Mouse (Mus musculus): ENCODE results near the gene Dlgap4. TPM values are rescaled to one million over a fixed set of nuclear protein-coding genes. Genes with fewer than 3 reads are reported as not detected.
A peak's percentile ranks its signal among the peaks of the same experiment; 100 is the strongest.

Dlgap4 gene
- polyA plus RNA-seq, 2 experiments = 94.1 to 100 TPM

- Histone ChIP-seq H3K9me3 (ENCODE audit: control insufficient read depth, low read length) (no peaks in the 10 kb centered on the region), H3K27me3 (ENCODE audit: control insufficient read depth, insufficient read depth, low read length) (no peaks in the 10 kb centered on the region), H3K4me1 (ENCODE audit: control insufficient read depth, insufficient read depth, low read length) (peaks cover 26% of the 10 kb centered on the region), H3K36me3 (ENCODE audit: control insufficient read depth, insufficient read depth, low read length) (no peaks in the 10 kb centered on the region), H3K4me3 (replicated peaks; ENCODE audit: low read length) (no peak overlapping the region), H3K9ac (ENCODE audit: low read depth, low read length, severe bottlenecking) (peak overlapping the region; percentile 34; the same call in 1 of the 2 replicates), H3K27ac (replicated peaks; ENCODE audit: low read depth, low read length) (no peak overlapping the region; the same call in 1 of the 2 replicates), H3K4me2 (replicated peaks; ENCODE audit: low read depth, low read length, severe bottlenecking) (peak overlapping the region; percentile 35)
- WGBS = 19% methylated on average over 17 of the region's 17 CpGs
- ATAC-seq (ENCODE audit: low FRiP score, low read depth) (no peak), DNase-seq (ENCODE audit: low spot score) (peak; percentile 49)
- no peak for TF ChIP-seq POLR2A (IDR thresholded peaks at IDR 0.05; ENCODE audit: borderline replicate concordance, extremely low read depth, insufficient read depth, insufficient read length)
Observed at GRCm38 (mm10) chr2:156717320-156718281, 104.1 kb downstream of the Dlgap4 start.

- no peak overlapping the region for H3K27ac ChIP-seq (replicated peaks; ENCODE audit: low read depth, low read length)
- H3K4me3 ChIP-seq (replicated peaks; ENCODE audit: low read length) = no peak overlapping the region
Observed at GRCm38 (mm10) chr2:156718793-156719192, 105.3 kb downstream of the Dlgap4 start.

GRCm38 (mm10) chr2:156719549-156720312 is 106.2 kb downstream of the Dlgap4 start:
- peak overlapping the region; percentile 94 for H3K9ac ChIP-seq (ENCODE audit: low read depth, low read length, severe bottlenecking)
- no peak for TF ChIP-seq POLR2A (IDR thresholded peaks at IDR 0.05; ENCODE audit: borderline replicate concordance, extremely low read depth, insufficient read depth, insufficient read length)
- H3K36me3 ChIP-seq (ENCODE audit: control insufficient read depth, insufficient read depth, low read length) = no peaks in the 10 kb centered on the region
- no peaks in the 10 kb centered on the region for H3K9me3 ChIP-seq (ENCODE audit: control insufficient read depth, low read length)
- WGBS = 82% methylated on average over 8 of the region's 8 CpGs
- peaks cover 40% of the 10 kb centered on the region for H3K4me1 ChIP-seq (ENCODE audit: control insufficient read depth, insufficient read depth, low read length)
- peak overlapping the region; percentile 75; the same call in 1 of the 2 replicates for H3K27ac ChIP-seq (replicated peaks; ENCODE audit: low read depth, low read length)
- H3K27me3 ChIP-seq (ENCODE audit: control insufficient read depth, insufficient read depth, low read length) = no peaks in the 10 kb centered on the region
- no peak for ATAC-seq (ENCODE audit: low FRiP score, low read depth)
- DNase-seq (ENCODE audit: low spot score) = no peak
- H3K4me3 ChIP-seq (replicated peaks; ENCODE audit: low read length) = peak overlapping the region; percentile 94
- H3K4me2 ChIP-seq (replicated peaks; ENCODE audit: low read depth, low read length, severe bottlenecking) = peak overlapping the region; percentile 85

More at GRCm38 (mm10) chr2:156718793-156719192, 105.3 kb downstream of the Dlgap4 start:
- no peak overlapping the region for H3K4me2 ChIP-seq (replicated peaks; ENCODE audit: low read depth, low read length, severe bottlenecking)
- no peak for DNase-seq (ENCODE audit: low spot score)
- H3K9ac ChIP-seq (ENCODE audit: low read depth, low read length, severe bottlenecking) = no peak overlapping the region
- peaks cover 34% of the 10 kb centered on the region for H3K4me1 ChIP-seq (ENCODE audit: control insufficient read depth, insufficient read depth, low read length)
- no peaks in the 10 kb centered on the region for H3K27me3 ChIP-seq (ENCODE audit: control insufficient read depth, insufficient read depth, low read length)
- H3K36me3 ChIP-seq (ENCODE audit: control insufficient read depth, insufficient read depth, low read length) = no peaks in the 10 kb centered on the region
- no peak for TF ChIP-seq POLR2A (IDR thresholded peaks at IDR 0.05; ENCODE audit: borderline replicate concordance, extremely low read depth, insufficient read depth, insufficient read length)
- ATAC-seq (ENCODE audit: low FRiP score, low read depth) = no peak
- WGBS = 65% methylated on average over 5 of the region's 5 CpGs
- no peaks in the 10 kb centered on the region for H3K9me3 ChIP-seq (ENCODE audit: control insufficient read depth, low read length)

- Histone ChIP-seq H3K9ac (ENCODE audit: low read depth, low read length, severe bottlenecking) (peak overlapping the region; percentile 94), H3K9me3 (ENCODE audit: control insufficient read depth, low read length) (no peaks in the 10 kb centered on the region), H3K4me1 (ENCODE audit: control insufficient read depth, insufficient read depth, low read length) (peaks cover 44% of the 10 kb centered on the region), H3K36me3 (ENCODE audit: control insufficient read depth, insufficient read depth, low read length) (no peaks in the 10 kb centered on the region), H3K27me3 (ENCODE audit: control insufficient read depth, insufficient read depth, low read length) (no peaks in the 10 kb centered on the region), H3K4me3 (replicated peaks; ENCODE audit: low read length) (peak overlapping the region; percentile 94), H3K27ac (replicated peaks; ENCODE audit: low read depth, low read length) (peak overlapping the region; percentile 75), H3K4me2 (replicated peaks; ENCODE audit: low read depth, low read length, severe bottlenecking) (peak overlapping the region; percentile 85)
- ATAC-seq (ENCODE audit: low FRiP score, low read depth) (no peak), DNase-seq (ENCODE audit: low spot score) (no peak)
- 1% methylated on average over 10 of the region's 10 CpGs for WGBS
- TF ChIP-seq POLR2A (IDR thresholded peaks at IDR 0.05; ENCODE audit: borderline replicate concordance, extremely low read depth, insufficient read depth, insufficient read length) = no peak
Observed at GRCm38 (mm10) chr2:156720313-156720674, 106.8 kb downstream of the Dlgap4 start.

Measured in limb, embryonic 14.5 days (tissue).